Mouse (Mus musculus): ENCODE results near the gene Ppil1. TPM values are rescaled to one million over a fixed set of nuclear protein-coding genes. Genes with fewer than 3 reads are reported as not detected.

Ppil1 gene
- total and polyA plus RNA-seq, 3 experiments, result 115 to 135 (median 122) TPM

DNA sequence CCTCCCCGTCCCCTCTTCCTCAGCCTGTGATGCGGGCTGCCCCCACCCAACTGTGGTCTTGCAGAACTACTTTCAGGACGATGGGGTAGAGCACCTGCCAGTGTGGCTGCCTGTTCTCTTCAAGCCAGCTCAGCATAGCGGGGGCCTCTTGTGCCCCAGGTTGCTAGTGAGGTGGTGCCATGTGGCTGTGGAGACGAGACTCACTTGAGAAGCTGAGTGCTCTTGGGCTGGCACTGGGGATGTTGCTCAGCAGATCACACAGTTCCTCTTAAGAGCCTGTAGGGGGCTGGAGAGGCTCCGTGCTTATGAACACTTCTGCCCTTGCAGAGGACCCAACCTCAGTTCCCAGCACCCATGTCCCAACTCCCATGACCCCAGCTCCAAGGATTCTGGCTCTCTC lies 33.8 kb upstream of the Ppil1 start:
- Histone ChIP-seq H3K9me3 (replicated peaks; ENCODE audit: insufficient read depth, low read length) (no peaks in the 10 kb centered on the region), H3K27me3 (ENCODE audit: control insufficient read depth in 1 of 2, insufficient read depth in 2 of 2, low read length in 2 of 2) (no peaks in the 10 kb centered on the region), H3K36me3 (ENCODE audit: control insufficient read depth in 1 of 2, insufficient read depth in 2 of 2, low read length in 2 of 2) (peaks cover 2 to 10% of the 10 kb centered on the region in 2 experiments; a peak in 3 of 4 replicates), H3K9ac (ENCODE audit: control insufficient read depth, low read depth, low read length, poor library complexity, severe bottlenecking) (no peak overlapping the region), H3K4me1 (ENCODE audit: control insufficient read depth in 1 of 2, insufficient read depth in 2 of 2, low read length in 2 of 2) (peaks cover 0 to 2% of the 10 kb centered on the region in 2 experiments; a peak in 1 of 4 replicates), H3K27ac (ENCODE audit: control insufficient read depth, low read depth, low read length) (no peak overlapping the region), H3K4me3 (ENCODE audit: control insufficient read depth in 1 of 2, insufficient read depth in 1 of 2, low read depth in 2 of 2, low read length in 2 of 2) (no peak overlapping the region), H3K79me2 (ENCODE audit: control insufficient read depth, insufficient read depth, low read length, poor library complexity) (no peaks in the 10 kb centered on the region)
- peak in 1 of 3 experiments; percentile 24; a peak in 1 of 6 replicates for TF ChIP-seq CTCF (IDR thresholded peaks at IDR 0.05 in 2 of 3, conservative IDR thresholded peaks at IDR 0.05 in 1 of 3; ENCODE audit: control insufficient read depth in 1 of 3, insufficient read depth in 1 of 3, low read depth in 2 of 3, low read length in 3 of 3, poor library complexity in 1 of 3, severe bottlenecking in 1 of 3)
- TF ChIP-seq MAX (IDR thresholded peaks at IDR 0.05; ENCODE audit: low read length), result no peak
- peak; percentile 48 for DNase-seq (ENCODE audit: low read depth, low spot score)

DNA sequence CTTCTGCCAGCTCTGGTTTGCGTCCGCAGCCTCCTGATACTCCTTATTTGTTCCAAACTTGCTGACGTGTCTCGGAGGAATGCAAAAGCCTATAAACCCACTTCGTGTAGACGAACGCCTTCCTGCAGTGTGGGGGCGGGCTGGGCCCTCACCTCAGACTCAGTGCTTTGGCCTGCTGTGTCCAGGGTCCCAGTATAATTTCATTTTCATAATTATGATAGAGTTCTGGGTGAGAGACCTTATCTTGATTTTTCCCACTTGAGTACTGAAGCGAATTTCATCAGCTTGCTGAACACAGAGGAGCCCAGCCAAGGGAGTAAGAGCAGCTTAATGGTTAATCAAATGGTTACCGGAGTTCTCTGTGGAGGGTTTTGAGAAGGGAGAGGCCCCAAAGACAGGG lies 33.3 kb upstream of the Ppil1 start:
- no peaks in the 10 kb centered on the region for H3K79me2 ChIP-seq (ENCODE audit: control insufficient read depth, insufficient read depth, low read length, poor library complexity)
- peaks cover 0 to 2% of the 10 kb centered on the region in 2 experiments; a peak in 1 of 4 replicates for H3K4me1 ChIP-seq (ENCODE audit: control insufficient read depth in 1 of 2, insufficient read depth in 2 of 2, low read length in 2 of 2)
- peaks cover 3 to 10% of the 10 kb centered on the region in 2 experiments; a peak in 3 of 4 replicates for H3K36me3 ChIP-seq (ENCODE audit: control insufficient read depth in 1 of 2, insufficient read depth in 2 of 2, low read length in 2 of 2)
- no peak for TF ChIP-seq ZMIZ1 (IDR thresholded peaks at IDR 0.05; ENCODE audit: low read depth, low read length)
- no peak for TF ChIP-seq ZKSCAN1 (IDR thresholded peaks at IDR 0.05; ENCODE audit: low read depth, low read length)
- TF ChIP-seq MAX (IDR thresholded peaks at IDR 0.05; ENCODE audit: low read length), result no peak
- TF ChIP-seq MAZ (IDR thresholded peaks at IDR 0.05; ENCODE audit: low read depth, low read length), result no peak
- no peak for TF ChIP-seq JUND (IDR thresholded peaks at IDR 0.05; ENCODE audit: low read depth, low read length)
- TF ChIP-seq GATA1 (IDR thresholded peaks at IDR 0.05; ENCODE audit: low read depth, low read length), result no peak
- no peak for TF ChIP-seq RAD21 (IDR thresholded peaks at IDR 0.05; ENCODE audit: low read depth, low read length)
- no peak for TF ChIP-seq POLR2A (IDR thresholded peaks at IDR 0.05; ENCODE audit: control insufficient read depth in 1 of 2, insufficient read depth in 1 of 2, low read depth in 1 of 2, low read length in 2 of 2, poor library complexity in 1 of 2)
- no peak for TF ChIP-seq ELF1 (IDR thresholded peaks at IDR 0.05; ENCODE audit: low read depth, low read length)
- no peak for TF ChIP-seq POLR2AphosphoS2 (IDR thresholded peaks at IDR 0.05; ENCODE audit: low read length)
- no peak for TF ChIP-seq TAL1 (IDR thresholded peaks at IDR 0.05; ENCODE audit: low read length)
- no peak for TF ChIP-seq EP300 (IDR thresholded peaks at IDR 0.05; ENCODE audit: low read depth in 1 of 2, low read length in 2 of 2)
- TF ChIP-seq CHD1 (IDR thresholded peaks at IDR 0.05; ENCODE audit: low read depth, low read length), result no peak
- no peak for TF ChIP-seq GABPA (IDR thresholded peaks at IDR 0.05; ENCODE audit: low read depth, low read length)
- TF ChIP-seq NRF1 (IDR thresholded peaks at IDR 0.05; ENCODE audit: insufficient read depth, low read depth, low read length, poor library complexity, severe bottlenecking), result no peak
- TF ChIP-seq TCF12 (IDR thresholded peaks at IDR 0.05; ENCODE audit: low read depth, low read length), result no peak
- TF ChIP-seq MXI1 (IDR thresholded peaks at IDR 0.05; ENCODE audit: low read depth, low read length), result no peak
- no peak for TF ChIP-seq SMC3 (IDR thresholded peaks at IDR 0.05; ENCODE audit: low read depth, low read length)
- H3K9ac ChIP-seq (ENCODE audit: control insufficient read depth, low read depth, low read length, poor library complexity, severe bottlenecking), result no peak overlapping the region
- H3K27me3 ChIP-seq (ENCODE audit: control insufficient read depth in 1 of 2, insufficient read depth in 2 of 2, low read length in 2 of 2), result no peaks in the 10 kb centered on the region
- DNase-seq (ENCODE audit: low read depth, low spot score), result no peak
- no peak overlapping the region for H3K4me3 ChIP-seq (ENCODE audit: control insufficient read depth in 1 of 2, insufficient read depth in 1 of 2, low read depth in 2 of 2, low read length in 2 of 2)
- H3K9me3 ChIP-seq (replicated peaks; ENCODE audit: insufficient read depth, low read length), result no peaks in the 10 kb centered on the region
- no peak overlapping the region for H3K27ac ChIP-seq (ENCODE audit: control insufficient read depth, low read depth, low read length)

Data from MEL (cell line).